Mouse (Mus musculus): Measurements from ENCODE around the gene Foxd1.

DNA sequence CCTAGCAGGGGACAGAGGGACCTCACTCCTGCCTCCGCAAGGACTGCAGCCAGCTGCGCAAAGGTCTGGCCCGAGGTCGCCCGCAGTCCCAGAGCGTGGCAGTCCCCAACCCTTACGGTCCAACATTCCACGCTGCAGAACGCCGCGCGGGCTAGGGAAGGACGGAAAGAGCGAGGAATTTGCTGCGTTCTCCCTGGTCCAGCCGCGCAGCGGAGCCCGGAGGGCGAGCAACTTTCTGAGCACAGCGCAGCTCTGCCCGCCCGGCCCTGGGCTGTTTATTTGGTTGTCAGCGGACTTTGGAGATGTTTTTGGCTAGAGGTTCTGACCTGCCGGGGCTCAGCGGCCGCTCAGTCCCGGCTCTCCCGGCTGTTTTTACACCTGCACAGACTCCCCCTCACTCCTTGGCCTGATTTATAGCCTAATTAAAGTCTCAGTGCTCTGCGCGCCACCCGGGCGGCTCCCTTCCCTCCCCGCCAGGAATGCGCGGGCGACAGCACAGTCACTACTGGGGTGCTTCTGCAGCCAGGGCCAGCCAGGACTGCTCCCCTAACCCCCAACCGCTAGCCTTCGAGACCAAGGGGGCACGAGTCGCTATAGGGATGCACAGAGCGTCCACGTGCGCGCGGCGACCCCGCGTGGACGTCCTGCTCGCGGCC is 11.9 kb downstream of the Foxd1 start:
- TF ChIP-seq GATA1 (IDR thresholded peaks at IDR 0.05; ENCODE audit: low read length) (no peak), TAL1 (IDR thresholded peaks at IDR 0.05; ENCODE audit: low read length) (no peak)

All from erythroblast, embryonic 14.5 days (primary cell).